ENCODE assay signal across 8 mouse cellular contexts in genomic region chr11:101247521-101248030, GRCm38 (mm10). TPM values are rescaled to one million over a fixed set of nuclear protein-coding genes. Genes with fewer than 3 reads are reported as not detected.
DNase-seq lines count a peak whose midpoint lies in the region; ATAC-seq and TF ChIP-seq lines count a peak whose summit lies in the region.

No protein-coding gene starts in this region.

- H3K9ac ChIP-seq in embryonic facial prominence, embryonic 14.5 days (ENCODE audit: low read depth, low read length), result no peak overlapping the region
- no peak overlapping the region for H3K9ac ChIP-seq in intestine, postnatal 0 days (ENCODE audit: low read depth, low read length)
- H3K9ac ChIP-seq in midbrain, embryonic 11.5 days (ENCODE audit: low read length), result no peak overlapping the region

- no peak for TF ChIP-seq CTCF in intestine, postnatal 0 days (IDR thresholded peaks at IDR 0.05; ENCODE audit: low read depth)

- no peak for DNase-seq in heart, embryonic 10.5 days (ENCODE audit: low spot score)
- no peak for DNase-seq in heart, postnatal 4 days
- DNase-seq in embryonic facial prominence, embryonic 14.5 days (ENCODE audit: low spot score), result no peak
- peak; percentile 82 for DNase-seq in midbrain, embryonic 11.5 days (ENCODE audit: low spot score, missing footprints)
- no peak for DNase-seq in right cerebral cortex, adult 2 months (ENCODE audit: low spot score in 2 of 2)
- no peak for DNase-seq in cerebellum, adult 9-10 months
- no peak for DNase-seq in cerebellum, adult 18-20 months

- no peak for ATAC-seq in embryonic facial prominence, embryonic 14.5 days (ENCODE audit: low read depth)
- no peak for ATAC-seq in intestine, postnatal 0 days
- ATAC-seq in midbrain, embryonic 11.5 days (ENCODE audit: low FRiP score), result no peak

- H3K4me1 ChIP-seq in heart, embryonic 10.5 days, result peaks cover 26% of the 10 kb centered on the region
- peaks cover 16% of the 10 kb centered on the region for H3K4me1 ChIP-seq in embryonic facial prominence, embryonic 14.5 days (ENCODE audit: control insufficient read depth, insufficient read depth, low read length)
- 0 out of 2 replicates have a peak, but pooled peaks cover under 1% of the 10 kb centered on the region for H3K4me1 ChIP-seq in intestine, postnatal 0 days (replicated peaks; ENCODE audit: control insufficient read depth, insufficient read depth, low read length)
- H3K4me1 ChIP-seq in midbrain, embryonic 11.5 days (ENCODE audit: control insufficient read depth, insufficient read depth, low read length), result peaks cover 17% of the 10 kb centered on the region

- H3K4me2 ChIP-seq in embryonic facial prominence, embryonic 14.5 days (ENCODE audit: low read depth, low read length), result peak overlapping the region; percentile 95
- H3K4me2 ChIP-seq in intestine, postnatal 0 days (replicated peaks; ENCODE audit: low read depth), result peak overlapping the region; percentile 91
- H3K4me2 ChIP-seq in midbrain, embryonic 11.5 days, result no peak overlapping the region; the same call in 1 of the 2 replicates

- no peaks in the 10 kb centered on the region for H3K36me3 ChIP-seq in heart, embryonic 10.5 days
- no peaks in the 10 kb centered on the region for H3K36me3 ChIP-seq in embryonic facial prominence, embryonic 14.5 days (ENCODE audit: control insufficient read depth, insufficient read depth, low read length)
- no peaks in the 10 kb centered on the region for H3K36me3 ChIP-seq in intestine, postnatal 0 days (ENCODE audit: control insufficient read depth, insufficient read depth)
- no peaks in the 10 kb centered on the region for H3K36me3 ChIP-seq in midbrain, embryonic 11.5 days (ENCODE audit: control insufficient read depth, insufficient read depth, low read length)

- peak overlapping the region; percentile 89; the same call in 1 of the 2 replicates for H3K27ac ChIP-seq in heart, embryonic 10.5 days
- H3K27ac ChIP-seq in embryonic facial prominence, embryonic 14.5 days (replicated peaks; ENCODE audit: low read depth, low read length), result no peak overlapping the region
- peak overlapping the region; percentile 68; the same call in 1 of the 2 replicates for H3K27ac ChIP-seq in intestine, postnatal 0 days (ENCODE audit: low read depth, low read length)
- H3K27ac ChIP-seq in midbrain, embryonic 11.5 days (ENCODE audit: low read depth, low read length), result no peak overlapping the region

- 64% methylated on average over 6 of the region's 6 CpGs for WGBS in heart, embryonic 10.5 days
- WGBS in embryonic facial prominence, embryonic 14.5 days, result 83% methylated on average over 6 of the region's 6 CpGs
- 83% methylated on average over 6 of the region's 6 CpGs for WGBS in intestine, postnatal 0 days
- WGBS in midbrain, embryonic 11.5 days, result 90% methylated on average over 6 of the region's 6 CpGs

- peak overlapping the region; percentile 76 for H3K4me3 ChIP-seq in heart, embryonic 10.5 days
- peak overlapping the region; percentile 68 for H3K4me3 ChIP-seq in embryonic facial prominence, embryonic 14.5 days (ENCODE audit: low read depth, low read length)
- H3K4me3 ChIP-seq in intestine, postnatal 0 days (ENCODE audit: low read depth, low read length), result peak overlapping the region; percentile 62; the same call in 1 of the 2 replicates
- no peak overlapping the region for H3K4me3 ChIP-seq in midbrain, embryonic 11.5 days (ENCODE audit: low read depth, low read length)

- H3K9me3 ChIP-seq in heart, embryonic 10.5 days, result no peaks in the 10 kb centered on the region
- no peaks in the 10 kb centered on the region for H3K9me3 ChIP-seq in embryonic facial prominence, embryonic 14.5 days (ENCODE audit: control insufficient read depth, low read length)
- H3K9me3 ChIP-seq in intestine, postnatal 0 days (ENCODE audit: control insufficient read depth), result no peaks in the 10 kb centered on the region
- no peaks in the 10 kb centered on the region for H3K9me3 ChIP-seq in midbrain, embryonic 11.5 days (ENCODE audit: control insufficient read depth, low read length)

- peaks cover 47% of the 10 kb centered on the region for H3K27me3 ChIP-seq in heart, embryonic 10.5 days (ENCODE audit: insufficient read depth, poor library complexity, severe bottlenecking)
- H3K27me3 ChIP-seq in embryonic facial prominence, embryonic 14.5 days (replicated peaks; ENCODE audit: control insufficient read depth, insufficient read depth, low read length), result no peaks in the 10 kb centered on the region
- H3K27me3 ChIP-seq in intestine, postnatal 0 days (replicated peaks; ENCODE audit: control insufficient read depth, insufficient read depth, low read length), result no peaks in the 10 kb centered on the region; the same call in 1 of the 2 replicates
- H3K27me3 ChIP-seq in midbrain, embryonic 11.5 days (ENCODE audit: control insufficient read depth, insufficient read depth, low read length), result peaks cover 11% of the 10 kb centered on the region

RNA-seq across cellular contexts. Expression of gene Ramp2, which starts 1.7 kb away (rescaled TPM):
- 166 and 202 TPM in 2 replicates for polyA plus RNA-seq in heart, embryonic 10.5 days (2016; fragmentation: Nextera tagmentation; extraction: Ambion mirVana)
- total RNA-seq in heart, postnatal 4 days (2021), result 100 to 1,000 TPM; 122 to 134 TPM
- 128 and 154 TPM in 2 replicates for polyA plus RNA-seq in embryonic facial prominence, embryonic 14.5 days (2014; fragmentation: Nextera tagmentation; extraction: Ambion mirVana)
- polyA plus RNA-seq in intestine, postnatal 0 days (2015; fragmentation: Nextera tagmentation; extraction: Ambion mirVana), result 67.7 and 74.7 TPM in 2 replicates
- 65.6 and 73.4 TPM in 2 replicates for polyA plus RNA-seq in midbrain, embryonic 11.5 days (2014; fragmentation: Nextera tagmentation; extraction: Ambion mirVana)

RNA-seq across cellular contexts. Expression of gene Vps25, which starts 5.9 kb away (rescaled TPM):
- 130 and 137 TPM in 2 replicates for polyA plus RNA-seq in heart, embryonic 10.5 days (2016; fragmentation: Nextera tagmentation; extraction: Ambion mirVana)
- total RNA-seq in heart, postnatal 4 days (2021), result 10 to 100 TPM; 87.6 to 88.7 TPM
- polyA plus RNA-seq in embryonic facial prominence, embryonic 14.5 days (2014; fragmentation: Nextera tagmentation; extraction: Ambion mirVana), result 111 and 116 TPM in 2 replicates
- 148 and 157 TPM in 2 replicates for polyA plus RNA-seq in intestine, postnatal 0 days (2015; fragmentation: Nextera tagmentation; extraction: Ambion mirVana)
- 122 and 130 TPM in 2 replicates for polyA plus RNA-seq in midbrain, embryonic 11.5 days (2014; fragmentation: Nextera tagmentation; extraction: Ambion mirVana)

RNA-seq across cellular contexts. Expression of gene Wnk4, which starts 12.8 kb away (rescaled TPM):
- 13.9 and 14.8 TPM in 2 replicates for polyA plus RNA-seq in heart, embryonic 10.5 days (2016; fragmentation: Nextera tagmentation; extraction: Ambion mirVana)
- total RNA-seq in heart, postnatal 4 days (2021), result 1 to 10 TPM; 4.5 to 7.2 TPM
- 10.7 and 11.9 TPM in 2 replicates for polyA plus RNA-seq in embryonic facial prominence, embryonic 14.5 days (2014; fragmentation: Nextera tagmentation; extraction: Ambion mirVana)
- polyA plus RNA-seq in intestine, postnatal 0 days (2015; fragmentation: Nextera tagmentation; extraction: Ambion mirVana), result 4.6 and 4.7 TPM in 2 replicates
- polyA plus RNA-seq in midbrain, embryonic 11.5 days (2014; fragmentation: Nextera tagmentation; extraction: Ambion mirVana), result 4.8 and 5.2 TPM in 2 replicates

RNA-seq across cellular contexts. Expression of gene Ezh1, which starts 21.3 kb away (rescaled TPM):
- polyA plus RNA-seq in heart, embryonic 10.5 days (2016; fragmentation: Nextera tagmentation; extraction: Ambion mirVana), result 12.9 and 13.3 TPM in 2 replicates
- 10 to 100 TPM; 14.7 to 15.0 TPM for total RNA-seq in heart, postnatal 4 days (2021)
- 14.8 and 15.5 TPM in 2 replicates for polyA plus RNA-seq in embryonic facial prominence, embryonic 14.5 days (2014; fragmentation: Nextera tagmentation; extraction: Ambion mirVana)
- polyA plus RNA-seq in intestine, postnatal 0 days (2015; fragmentation: Nextera tagmentation; extraction: Ambion mirVana), result 9.8 and 10.8 TPM in 2 replicates
- 10.4 and 10.6 TPM in 2 replicates for polyA plus RNA-seq in midbrain, embryonic 11.5 days (2014; fragmentation: Nextera tagmentation; extraction: Ambion mirVana)

RNA-seq across cellular contexts. Expression of gene Cntd1, which starts 31.2 kb away (rescaled TPM):
- 0.79 and 1.6 TPM in 2 replicates for polyA plus RNA-seq in heart, embryonic 10.5 days (2016; fragmentation: Nextera tagmentation; extraction: Ambion mirVana)
- under 1 TPM; 0.41 to 0.47 TPM for total RNA-seq in heart, postnatal 4 days (2021)
- 0.90 and 1.6 TPM in 2 replicates for polyA plus RNA-seq in embryonic facial prominence, embryonic 14.5 days (2014; fragmentation: Nextera tagmentation; extraction: Ambion mirVana)
- polyA plus RNA-seq in intestine, postnatal 0 days (2015; fragmentation: Nextera tagmentation; extraction: Ambion mirVana), result 0.26 and 0.47 TPM in 2 replicates
- polyA plus RNA-seq in midbrain, embryonic 11.5 days (2014; fragmentation: Nextera tagmentation; extraction: Ambion mirVana), result 1.4 and 1.7 TPM in 2 replicates

Comparison
In these comparisons a context has a peak if more than half of its experiments do, and no peak if none do; other contexts are left out.
1. H3K27ac ChIP-seq: peak in heart, embryonic 10.5 days (single experiment) and intestine, postnatal 0 days (single experiment); none in embryonic facial prominence, embryonic 14.5 days (single experiment) and midbrain, embryonic 11.5 days (single experiment).